Mouse (Mus musculus) cerebellum, adult 11 months (tissue): Measurements from ENCODE around the gene Asb7.

Experiments
- DNase-seq: peaks from one replicate; pipeline ENCODE4 v3.0.0; 2022

Gene Asb7

DNA sequence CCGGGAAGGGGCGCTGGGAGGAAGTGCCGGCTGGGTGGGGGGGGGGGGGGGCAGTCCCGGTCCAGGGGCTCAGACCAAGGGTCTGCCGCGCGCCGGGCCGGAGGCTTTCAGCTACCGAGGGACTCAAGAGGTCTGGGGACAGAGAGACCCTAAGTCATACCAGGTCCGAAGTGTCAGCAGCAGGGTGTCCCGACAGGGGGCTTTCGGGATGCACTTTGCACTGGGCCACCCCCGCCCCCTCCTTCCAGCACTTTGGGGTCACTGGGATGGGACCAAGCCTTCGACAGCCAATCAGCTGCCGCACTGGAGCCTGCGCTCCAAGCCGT is at the start of gene Asb7:
Asb7 (minus strand) TSS at position 303 of the 326 bp plus-strand sequence.
- no peak for DNase-seq

DNA sequence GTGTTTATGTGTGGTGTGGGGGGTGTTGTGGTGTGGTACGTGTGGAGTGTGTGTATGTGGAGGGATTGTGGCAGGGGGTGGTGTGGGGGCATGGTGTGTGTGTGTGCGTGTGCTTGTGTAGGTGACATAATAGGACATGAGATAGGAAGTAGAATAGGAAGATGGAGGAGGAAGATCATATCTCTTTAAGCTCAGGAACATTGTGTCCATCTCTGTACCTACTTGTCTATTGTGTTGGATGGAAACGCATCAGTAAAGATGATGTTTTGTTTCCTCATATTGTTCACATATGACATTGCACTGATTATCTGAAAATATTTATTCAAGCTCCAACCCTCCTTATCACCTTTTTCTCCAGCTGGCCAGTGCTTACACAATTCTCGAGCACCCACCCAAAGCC is 48.0 kb upstream of the Asb7 start:
- no peak for DNase-seq

DNA sequence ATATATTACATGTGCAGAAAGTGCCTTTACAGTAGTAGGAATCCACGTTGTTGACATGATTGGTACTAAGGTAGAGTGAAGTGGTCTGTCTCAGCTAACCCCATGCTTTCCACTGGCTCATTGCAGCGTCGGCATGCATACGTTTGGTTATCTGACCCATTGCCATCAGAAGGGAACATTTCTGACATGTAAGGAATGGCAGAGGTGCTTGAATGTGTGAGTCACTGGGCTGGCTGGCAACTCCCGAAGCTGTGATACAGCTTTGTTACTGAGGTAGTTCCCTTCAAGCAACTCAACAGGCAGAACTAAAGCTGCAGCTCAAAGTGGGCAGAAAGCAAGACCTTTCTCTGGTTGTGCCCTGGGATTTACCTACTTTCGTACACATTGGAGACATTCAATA is 45.6 kb upstream of the Asb7 start:
- no peak for DNase-seq

DNA sequence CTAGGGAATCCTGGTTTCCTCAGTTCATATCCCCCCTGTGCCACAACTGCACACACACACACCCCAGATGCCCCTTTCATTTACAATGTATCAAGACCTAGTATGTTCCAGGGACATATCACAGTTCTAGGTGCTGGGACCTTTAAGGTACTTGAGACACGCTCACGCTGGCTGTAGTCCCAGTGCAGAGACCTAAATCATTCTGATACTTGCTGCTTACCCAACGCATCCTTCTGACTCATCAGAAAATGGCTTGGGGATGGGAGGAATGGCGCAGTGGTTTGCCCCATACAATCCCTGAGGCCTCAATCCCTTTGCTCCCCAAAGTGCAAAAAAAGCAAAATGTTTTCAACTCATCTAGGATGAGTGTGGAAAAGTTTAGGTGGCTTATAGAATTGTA is 45.1 kb upstream of the Asb7 start:
- no peak for DNase-seq

DNA sequence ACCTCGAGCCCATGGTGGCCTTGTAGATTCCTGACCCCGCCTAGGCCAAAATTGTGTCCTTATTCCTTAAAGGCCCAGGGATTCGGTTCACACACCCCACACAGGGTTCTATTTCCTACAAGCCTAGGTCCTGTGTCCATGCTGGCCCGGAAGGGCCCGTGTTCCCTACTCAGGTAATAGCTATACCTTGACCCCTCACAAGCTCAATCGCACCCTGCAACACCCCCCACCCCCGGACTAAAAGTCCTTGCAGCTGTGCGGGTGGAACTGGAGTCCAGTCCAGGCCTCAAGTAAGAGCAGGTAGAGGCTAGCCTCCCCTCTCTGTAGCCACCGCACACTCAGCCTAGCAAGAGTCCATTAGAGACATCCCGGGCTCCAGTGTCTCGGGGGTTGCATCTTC is 44.5 kb upstream of the Asb7 start:
- no peak for DNase-seq

DNA sequence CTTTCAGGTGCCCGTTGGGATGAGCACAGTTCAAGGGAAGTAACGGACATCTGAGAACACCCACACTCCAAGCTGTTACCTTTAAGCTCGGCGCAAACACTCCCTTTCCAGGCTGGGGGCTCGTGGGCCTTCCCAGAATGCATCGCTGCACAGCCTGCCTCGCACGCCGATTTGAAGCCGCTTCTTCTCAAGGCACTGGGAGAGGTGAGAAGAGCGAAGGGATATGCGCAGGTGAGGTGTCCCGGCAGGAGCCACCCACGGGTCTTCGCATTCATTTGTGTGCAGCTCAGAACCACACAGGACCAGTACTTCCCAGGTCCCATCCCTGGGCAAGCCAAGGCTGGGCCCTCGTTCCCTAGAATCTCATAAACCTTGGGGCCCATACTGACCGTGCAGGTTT is 44.0 kb upstream of the Asb7 start:
- DNase-seq = no peak

DNA sequence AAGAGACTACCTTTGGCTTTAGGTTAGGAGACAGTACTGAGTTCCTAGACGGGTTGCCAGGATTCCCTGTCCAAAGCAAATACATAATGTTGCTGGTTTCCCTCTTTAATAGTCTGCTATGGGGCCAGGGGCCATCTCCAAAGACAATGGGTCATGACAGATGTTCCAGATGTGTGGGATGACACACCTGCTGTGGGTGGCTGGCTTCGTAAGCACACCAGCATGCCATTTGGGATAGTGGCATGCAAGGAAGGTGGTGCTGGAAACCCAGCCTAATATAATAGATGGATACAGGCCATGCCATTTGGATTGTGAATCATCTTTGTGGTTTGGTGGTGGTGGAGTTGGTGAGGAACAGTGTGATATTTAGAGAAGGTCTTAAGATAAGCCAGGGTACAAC is 39.8 kb upstream of the Asb7 start:
- DNase-seq = no peak

DNA sequence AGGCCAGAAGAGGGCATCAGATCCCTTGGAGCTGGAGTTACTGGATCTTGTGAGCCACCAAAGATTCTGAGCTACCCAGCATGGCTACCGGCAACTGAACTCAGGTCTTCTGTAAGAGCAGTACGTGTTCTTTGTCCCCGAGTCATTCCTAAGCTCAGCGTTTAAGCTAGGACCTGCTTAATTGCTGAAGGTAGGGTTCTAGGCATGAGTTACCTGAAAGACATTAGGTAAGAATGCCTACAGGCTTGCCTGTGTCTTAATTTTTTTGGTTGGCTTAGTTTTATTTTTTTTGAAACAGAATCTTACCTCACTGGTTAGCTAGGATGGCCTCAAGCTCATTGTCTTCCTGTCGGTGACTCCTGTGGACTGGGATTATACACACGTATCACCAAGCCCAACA is 38.7 kb upstream of the Asb7 start:
- DNase-seq = no peak

DNA sequence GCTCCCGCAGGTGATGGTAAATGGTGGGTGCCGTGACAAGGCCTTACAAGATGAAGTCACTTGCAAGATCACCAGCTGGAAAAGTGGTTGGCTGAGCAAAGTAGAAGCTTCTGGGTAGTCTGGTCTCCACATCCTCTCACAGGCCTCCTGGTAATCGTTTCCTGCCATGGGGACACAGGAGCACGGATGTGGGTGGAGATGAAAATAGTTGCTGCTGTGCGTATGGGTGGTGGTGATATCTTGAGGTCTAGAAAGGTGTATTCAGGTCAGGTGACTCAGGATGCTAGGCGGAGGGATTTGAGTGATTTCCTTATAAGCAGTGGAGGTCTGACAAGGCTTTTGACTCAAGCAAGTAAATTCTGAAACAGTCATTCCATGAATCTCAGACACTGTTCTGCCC is 35.6 kb upstream of the Asb7 start:
- DNase-seq = no peak

DNA sequence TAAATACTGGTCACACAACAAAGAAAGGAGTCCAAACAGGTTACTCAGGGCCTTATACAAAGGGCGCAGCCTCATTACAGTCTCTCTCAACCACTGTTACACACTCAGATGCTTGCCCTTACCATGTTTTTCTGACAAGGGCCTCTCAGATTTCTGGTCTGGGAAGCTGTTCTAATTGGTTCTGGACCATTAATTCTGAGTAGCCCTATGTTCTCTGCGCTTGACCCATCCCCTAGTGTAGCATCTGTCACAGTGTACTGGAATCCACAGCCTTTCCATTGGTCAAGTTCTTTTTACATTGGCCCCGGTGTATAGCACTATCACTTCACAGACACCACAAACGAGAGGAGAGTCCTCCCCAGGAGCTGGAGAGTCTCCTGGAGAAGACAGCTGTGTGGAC is 35.1 kb upstream of the Asb7 start:
- DNase-seq = no peak

DNA sequence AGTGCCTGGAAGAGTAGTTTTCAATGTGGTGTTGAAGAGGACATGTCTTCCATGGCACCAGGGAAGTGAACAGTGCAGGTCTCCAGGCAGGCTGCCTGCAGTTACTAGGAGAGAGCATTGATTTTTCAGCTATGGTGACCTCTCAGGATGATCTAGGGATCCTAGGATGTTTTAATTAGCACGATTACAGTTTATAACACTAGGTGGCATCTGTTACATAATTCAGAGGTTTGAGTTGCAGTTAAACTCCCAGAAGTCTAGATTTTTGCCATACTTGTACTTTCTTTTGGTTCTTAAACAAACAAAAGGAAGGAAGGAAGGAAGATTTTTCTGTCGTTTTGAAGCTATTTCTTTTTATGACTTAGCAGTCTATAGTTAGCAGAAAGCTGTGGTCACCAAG is 21.8 kb upstream of the Asb7 start:
- no peak for DNase-seq

DNA sequence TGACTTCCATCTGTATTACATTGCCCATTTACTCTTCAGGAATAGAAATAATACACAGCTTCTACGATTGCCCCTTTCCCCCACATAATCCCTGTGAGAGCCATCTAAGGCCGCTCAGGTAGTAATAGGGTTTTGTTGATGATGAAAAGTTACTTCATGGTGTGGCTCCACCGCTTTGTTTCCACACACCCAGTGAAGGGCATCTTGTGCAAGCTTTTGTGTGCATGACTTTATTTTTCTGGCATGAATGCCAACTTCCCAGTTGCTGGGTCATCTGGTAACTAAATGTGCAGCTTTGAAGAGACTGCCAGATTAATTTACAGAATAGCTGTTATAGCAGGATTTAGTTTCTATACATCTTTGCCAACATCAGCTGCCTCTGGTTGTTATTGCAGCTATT is 15.2 kb upstream of the Asb7 start:
- no peak for DNase-seq

DNA sequence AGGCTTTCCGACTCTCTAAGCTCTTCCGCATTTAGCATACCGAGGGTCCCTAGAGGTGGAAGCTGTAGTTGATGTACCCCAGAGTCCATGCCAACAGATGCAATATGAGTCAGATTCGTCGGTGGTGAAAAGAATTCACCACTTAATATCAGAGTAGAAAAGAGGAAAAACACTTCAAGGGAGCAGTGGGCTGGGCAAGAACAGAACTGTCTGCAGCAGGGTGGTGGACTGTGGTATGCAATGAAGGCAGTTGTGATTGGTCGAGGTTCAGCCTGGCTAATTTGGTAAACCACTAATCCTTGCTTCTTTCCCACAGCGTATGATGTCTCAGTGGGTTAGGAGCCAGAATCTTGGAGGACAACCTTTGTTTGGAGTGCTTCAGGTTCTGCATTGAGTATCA is 13.3 kb upstream of the Asb7 start:
- DNase-seq = no peak

DNA sequence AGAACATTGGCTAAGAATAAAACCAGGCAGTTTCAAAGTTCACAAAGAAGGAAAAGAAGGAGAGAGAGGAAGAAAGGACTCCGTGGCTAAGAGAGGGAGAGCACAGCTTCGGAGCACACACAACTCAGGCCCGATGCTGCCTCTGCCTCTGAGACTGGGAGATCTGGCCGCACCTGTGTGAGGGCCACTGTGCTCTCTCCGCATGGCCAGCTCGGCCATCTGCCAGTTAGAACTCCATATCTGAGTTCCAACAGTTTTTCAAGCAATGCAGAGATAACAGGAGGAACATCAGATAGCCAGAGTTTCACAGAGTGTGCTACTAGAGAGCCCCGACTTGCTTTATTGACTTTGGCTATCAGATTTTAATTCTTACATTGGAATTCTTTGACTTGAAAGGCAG is 5.1 kb upstream of the Asb7 start:
- DNase-seq = no peak

DNA sequence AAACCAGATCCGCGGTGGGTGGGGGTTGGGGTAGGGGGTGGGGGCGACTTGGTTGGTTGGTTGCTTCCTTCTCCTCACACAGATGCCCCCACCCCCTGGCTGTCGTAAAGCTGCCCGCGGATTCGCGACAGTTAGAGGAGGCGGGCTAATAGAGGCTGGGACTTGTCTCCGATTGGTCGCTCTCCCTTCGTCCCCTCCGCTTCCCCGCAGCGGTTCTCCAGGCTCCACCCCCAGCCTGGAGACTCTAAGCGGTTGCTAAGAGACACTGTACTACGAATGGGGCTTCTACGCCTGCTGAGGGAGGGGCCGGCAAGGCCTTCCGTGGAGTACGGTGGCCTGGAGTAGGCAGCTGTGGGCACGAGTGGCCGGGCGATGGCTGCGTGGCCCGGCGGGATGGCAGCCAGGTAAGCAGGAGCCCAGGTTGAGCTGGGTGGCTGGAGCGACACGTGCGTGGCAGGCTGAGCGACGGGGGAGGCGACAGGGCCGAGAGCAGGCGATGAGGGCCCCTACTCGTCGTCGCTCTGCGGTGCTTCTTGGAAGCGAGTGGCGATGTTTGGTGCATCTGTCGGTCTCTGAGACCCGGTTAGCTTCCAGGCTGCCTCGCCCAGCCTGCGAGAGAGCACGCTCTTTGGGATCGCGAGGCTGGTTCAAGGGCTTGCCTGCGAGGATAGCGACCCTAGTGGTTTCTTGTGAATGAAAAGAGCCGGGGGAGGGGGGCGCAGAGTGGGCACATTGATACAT is 394 bp upstream of the Asb7 start, which contains the start of gene Lins1:
Lins1 (plus strand) TSS at position 270 of the 741 bp plus-strand sequence.
- DNase-seq = peak; percentile 97

DNA sequence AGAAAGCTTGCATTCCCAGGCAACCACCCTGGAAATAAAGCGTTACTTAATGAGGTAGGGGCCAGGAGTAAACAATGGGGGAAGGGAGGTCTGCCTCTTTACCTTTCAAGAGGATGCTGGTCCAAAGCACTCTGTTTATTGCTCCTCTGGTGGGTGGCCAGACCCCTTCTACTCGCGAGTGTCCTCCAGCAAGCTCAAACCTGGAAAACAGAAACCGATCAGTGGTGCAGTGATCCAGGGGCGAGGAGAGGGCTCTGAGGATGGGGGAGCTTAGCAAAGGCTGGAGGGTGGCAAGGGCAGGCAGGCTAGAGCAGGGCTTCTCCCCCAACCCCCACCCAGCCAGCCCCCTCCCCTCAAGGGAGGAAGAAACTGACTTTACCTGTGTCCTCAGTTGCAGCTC is 675 bp downstream of the Asb7 start:
- DNase-seq = no peak

DNA sequence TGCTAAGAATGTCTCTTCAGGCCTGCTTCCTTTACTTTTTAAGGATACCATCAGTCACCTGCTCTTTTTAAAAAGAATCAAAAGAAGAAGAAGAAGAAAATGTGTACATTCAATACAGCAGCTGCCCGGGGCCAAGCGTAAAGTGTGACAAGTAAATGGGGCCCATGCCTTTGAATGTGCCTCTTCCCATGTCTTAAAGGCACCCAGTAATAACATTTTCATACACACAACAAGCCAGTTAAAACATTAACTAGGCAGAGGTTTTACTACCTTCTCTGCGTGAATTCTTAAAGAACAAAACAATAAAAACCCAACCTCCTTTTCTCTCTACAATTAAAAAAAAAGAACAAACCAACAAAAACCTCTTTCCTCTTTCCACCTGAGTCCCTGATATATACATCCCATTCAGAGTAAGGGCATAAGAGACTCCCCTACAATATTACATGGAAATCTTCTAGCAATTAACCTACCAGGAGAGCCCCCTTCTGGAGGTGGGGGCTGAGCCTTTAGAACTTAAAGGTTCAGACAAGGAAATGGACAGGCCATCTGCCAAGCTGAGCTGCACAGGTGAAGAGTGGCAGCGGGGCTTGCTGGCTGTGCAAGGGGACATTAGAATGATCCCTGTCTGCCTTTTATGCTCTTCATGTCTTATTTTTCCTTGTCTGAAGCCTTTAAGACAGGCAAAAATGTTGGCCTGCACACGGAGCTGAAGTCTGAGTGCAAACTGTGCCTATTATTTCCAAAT is 7.1 kb downstream of the Asb7 start:
- DNase-seq = no peak

DNA sequence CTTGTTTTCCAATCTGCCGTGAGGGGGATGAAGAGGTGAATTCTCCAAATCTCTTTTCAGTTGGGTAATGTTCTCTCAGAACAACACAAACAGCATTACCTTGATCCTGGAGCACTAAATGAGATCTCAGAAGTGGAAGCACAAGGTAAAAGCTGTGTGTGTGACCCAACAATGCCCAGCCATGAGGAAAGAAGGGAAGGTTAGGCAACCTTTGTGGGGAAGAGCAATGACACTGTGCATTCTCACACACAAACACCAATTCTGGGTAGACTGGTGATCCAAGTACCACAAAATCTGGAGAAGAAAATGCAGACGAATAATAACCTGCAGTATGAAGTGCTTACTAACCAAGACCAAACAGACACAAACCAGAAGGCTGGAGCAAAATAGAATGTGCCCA is 13.6 kb downstream of the Asb7 start:
- no peak for DNase-seq

DNA sequence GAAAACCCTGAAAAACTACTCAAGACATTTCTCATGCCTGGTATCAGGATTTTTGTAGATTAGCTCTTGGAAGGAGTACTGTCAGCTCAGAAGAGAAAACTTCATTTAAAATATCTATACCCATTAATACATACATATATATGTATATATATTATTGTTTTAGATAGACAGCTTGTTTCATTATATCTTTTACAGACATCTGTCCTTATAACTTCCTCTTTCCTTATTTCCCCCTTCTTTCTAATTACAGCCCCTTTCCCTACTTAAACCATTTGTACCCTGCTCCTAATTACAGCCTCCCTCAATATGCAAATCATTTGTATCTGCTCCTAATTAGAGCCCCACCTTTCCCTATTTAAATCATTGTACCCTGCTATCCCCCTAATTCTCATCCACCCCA is 22.3 kb downstream of the Asb7 start:
- no peak for DNase-seq

DNA sequence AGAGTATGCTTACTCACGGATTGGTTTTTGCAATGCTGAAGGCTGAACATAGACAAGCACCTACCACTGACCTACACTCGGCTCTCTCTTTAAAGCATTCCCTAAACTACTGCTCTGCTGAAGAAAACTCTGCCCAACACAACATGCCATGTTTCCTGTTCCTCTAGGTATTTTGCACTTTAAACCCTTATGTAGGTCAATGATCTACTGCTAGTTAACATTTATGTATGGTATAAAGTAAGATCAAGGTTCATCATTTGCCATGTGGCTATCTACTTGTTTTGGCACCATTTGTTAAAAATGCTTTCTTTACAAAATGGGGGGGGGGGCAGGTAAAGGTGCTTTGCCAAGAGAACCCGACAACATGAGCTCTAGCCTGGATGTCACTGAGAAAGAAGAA is 25.8 kb downstream of the Asb7 start:
- no peak for DNase-seq

DNA sequence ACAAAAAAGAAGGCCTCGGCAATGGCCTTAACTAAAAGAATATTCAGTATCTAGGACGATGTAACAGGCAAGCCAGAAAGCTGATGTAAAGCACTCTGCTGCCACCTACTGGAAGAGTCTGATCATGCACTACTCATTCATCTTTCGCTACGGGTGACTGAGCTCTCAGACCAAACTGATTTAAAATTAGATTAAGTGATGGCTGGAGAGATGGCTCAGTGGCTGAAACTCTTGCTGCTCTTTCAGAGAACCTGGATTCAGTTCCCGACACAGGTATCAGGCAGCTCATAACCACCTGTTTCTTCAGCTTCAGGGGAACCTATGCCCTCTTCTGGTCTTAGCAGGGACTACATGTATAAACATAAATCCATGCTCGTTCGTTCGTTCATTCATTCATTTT is 27.8 kb downstream of the Asb7 start:
- peak; percentile 48 for DNase-seq

DNA sequence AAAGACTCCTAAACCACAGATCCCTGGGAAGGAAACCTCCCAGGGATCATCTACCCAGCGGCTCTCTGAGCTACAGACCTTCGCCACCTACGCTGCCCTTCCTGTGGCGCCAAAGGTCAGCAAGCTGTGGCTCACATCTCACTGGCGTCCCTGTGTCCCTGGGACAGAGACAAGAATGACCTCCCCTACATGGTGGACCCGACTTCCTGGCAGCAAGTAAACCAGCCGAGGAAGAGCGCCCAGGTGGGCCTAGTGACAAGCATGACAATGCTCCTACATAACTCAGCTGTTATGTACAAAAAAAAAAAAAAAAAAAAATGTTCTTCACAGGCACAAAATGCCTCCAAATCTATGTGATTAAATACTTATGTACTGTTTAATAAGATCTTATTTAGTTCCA is 28.4 kb downstream of the Asb7 start:
- DNase-seq = no peak

DNA sequence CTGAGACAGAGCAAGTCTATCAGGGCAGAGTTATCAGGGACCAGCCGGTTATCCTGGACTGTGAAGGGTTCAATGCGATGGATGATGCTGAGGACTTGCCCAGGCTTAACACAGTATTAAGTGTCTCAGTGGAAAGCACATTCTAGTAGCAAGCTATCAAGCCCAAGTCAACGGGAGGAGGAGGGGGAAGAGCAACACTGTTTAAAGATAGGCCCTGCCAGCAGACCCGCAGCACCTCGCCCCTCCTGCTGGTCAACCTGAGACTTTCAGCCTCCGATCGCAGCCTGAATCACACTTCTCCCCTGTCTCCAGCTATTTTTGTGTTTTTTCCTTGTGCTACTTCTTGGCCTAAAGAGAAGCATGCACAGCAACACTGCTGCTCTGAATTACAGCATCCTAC is 29.1 kb downstream of the Asb7 start:
- DNase-seq = no peak

DNA sequence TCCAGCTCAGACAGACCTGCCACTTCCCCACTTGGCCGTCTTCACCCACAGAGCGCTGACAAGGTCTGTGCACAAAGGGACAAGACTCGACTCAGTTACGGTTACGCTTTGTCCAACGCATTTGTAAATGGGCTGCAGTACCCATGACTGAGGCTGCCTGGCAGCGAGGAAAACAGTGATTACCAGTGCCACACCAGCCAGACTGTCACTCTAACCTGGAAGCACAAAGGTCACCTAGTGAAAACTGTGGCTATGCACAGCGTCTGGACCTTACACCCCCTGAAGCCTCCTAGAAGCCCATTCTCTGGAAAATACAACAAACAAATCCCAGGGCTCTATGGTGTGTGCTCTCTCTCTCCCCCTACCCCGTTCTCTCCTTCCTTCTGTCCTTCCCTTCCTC is 33.9 kb downstream of the Asb7 start:
- no peak for DNase-seq

DNA sequence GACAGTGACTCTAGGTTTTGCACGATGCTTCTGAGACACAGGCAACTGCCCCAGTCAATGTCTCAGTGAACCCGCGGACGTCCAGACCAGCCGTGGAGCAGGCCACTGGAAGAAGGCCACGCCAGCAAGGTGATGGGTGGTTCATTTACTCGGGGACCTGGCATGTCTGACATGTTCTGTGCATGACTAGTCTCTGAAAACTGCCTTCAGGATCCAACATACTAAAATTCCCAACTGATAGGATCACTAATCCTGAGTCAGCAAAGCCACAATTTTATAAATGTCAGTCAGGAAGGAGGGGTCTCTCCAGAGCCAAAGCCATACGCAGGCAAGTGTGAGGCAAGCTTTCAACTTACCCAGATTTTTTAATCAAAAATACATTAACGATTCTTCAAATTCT is 35.8 kb downstream of the Asb7 start:
- no peak for DNase-seq
